ENCODE assay signal across 8 mouse cellular contexts in the genomic region with DNA sequence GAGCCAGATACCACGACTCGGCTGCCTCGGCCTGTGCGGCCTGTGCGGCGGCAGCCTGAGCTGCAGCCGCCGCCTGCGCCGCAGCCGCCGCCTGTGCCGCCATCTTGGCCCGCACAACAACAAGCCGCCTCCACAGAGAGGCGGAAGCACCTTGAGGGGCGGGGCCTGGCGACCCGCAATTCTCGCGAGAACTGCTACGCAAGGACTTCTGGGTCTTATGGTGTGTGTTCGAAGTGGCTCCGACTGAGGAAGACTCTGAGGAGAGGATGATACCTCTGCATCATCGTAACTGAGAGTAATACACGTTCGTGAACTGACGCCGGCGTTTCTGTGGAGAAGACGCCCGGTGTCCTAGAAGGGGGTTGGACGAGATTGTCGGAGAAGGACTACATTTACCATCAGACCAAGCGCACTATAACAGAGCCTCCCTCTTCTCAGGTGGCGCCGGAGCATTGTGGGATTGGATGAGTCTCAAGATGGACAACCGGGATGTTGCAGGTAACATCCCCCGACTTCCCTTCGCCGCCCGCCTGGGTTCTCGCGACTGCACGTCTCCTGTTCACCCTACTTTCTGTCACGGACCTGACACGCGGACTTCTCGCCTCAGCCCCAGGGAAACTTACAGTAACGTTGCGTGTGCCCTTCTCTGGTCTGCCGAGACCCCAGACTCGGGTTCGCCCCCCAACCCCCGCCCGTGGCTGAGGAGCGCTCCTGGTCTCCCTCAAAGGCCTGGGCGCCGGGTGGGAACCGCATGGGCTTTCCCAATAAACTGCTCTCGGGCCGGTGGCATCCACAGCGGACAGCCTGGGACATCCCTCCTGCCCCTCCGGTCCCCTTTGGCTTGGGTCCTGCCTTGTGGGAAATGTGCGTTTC. TPM values are rescaled to one million over a fixed set of nuclear protein-coding genes. Genes with fewer than 3 reads are reported as not detected.
DNase-seq lines count a peak whose midpoint lies in the region; ATAC-seq lines count a peak whose summit lies in the region.

A gene (minus strand): TSS at position 152 of the 873 bp plus-strand sequence.
A gene (plus strand): TSS at position 231 of the 873 bp plus-strand sequence.

- DNase-seq in ES-CJ7 (ENCODE audit: low read depth, low spot score), result peak; percentile 99
- peak; percentile 96 for DNase-seq in cerebellum, adult 11 months
- peak; percentile 98 for DNase-seq in forebrain, embryonic 14.5 days (ENCODE audit: low spot score)
- peak; percentile 96 to 98 for DNase-seq in heart, postnatal 14 days
- DNase-seq in layer of hippocampus, adult 11-12 months (ENCODE audit: low spot score), result peak; percentile 95
- peak; percentile 95 to 97 for DNase-seq in lung, adult 18-20 months
- peak; percentile 97 for DNase-seq in testis, postnatal 14 days (ENCODE audit: low spot score)

- peak within 1 kb of the TSS; percentile 88 for H3K4me2 ChIP-seq in forebrain, embryonic 14.5 days (ENCODE audit: low read length)
- peak within 1 kb of the TSS; percentile 93 for H3K4me2 ChIP-seq in neural tube, embryonic 15.5 days

- peaks cover 20% of the 10 kb centered on the region for H3K4me1 ChIP-seq in forebrain, embryonic 14.5 days (ENCODE audit: control insufficient read depth, insufficient read depth, low read length)
- H3K4me1 ChIP-seq in neural tube, embryonic 15.5 days, result peaks cover 41% of the 10 kb centered on the region

- peak within 1 kb of the TSS; percentile 98 for H3K9ac ChIP-seq in forebrain, embryonic 14.5 days (ENCODE audit: low read length)
- peak within 1 kb of the TSS; percentile 93 for H3K9ac ChIP-seq in neural tube, embryonic 15.5 days (replicated peaks)

- peak within 1 kb of the TSS; percentile 64 for H3K27ac ChIP-seq in forebrain, embryonic 14.5 days (ENCODE audit: low read depth, low read length)
- H3K27ac ChIP-seq in neural tube, embryonic 15.5 days (replicated peaks), result peak within 1 kb of the TSS; percentile 91

- peak within 1 kb of the TSS; percentile 100 for H3K4me3 ChIP-seq in forebrain, embryonic 14.5 days (ENCODE audit: low read depth, low read length)
- peak within 1 kb of the TSS; percentile 98 for H3K4me3 ChIP-seq in neural tube, embryonic 15.5 days (replicated peaks)

- under 1% methylated on average over 65 of the region's 65 CpGs for WGBS in forebrain, embryonic 14.5 days
- WGBS in neural tube, embryonic 15.5 days, result under 1% methylated on average over 65 of the region's 65 CpGs

- no peaks in the 10 kb centered on the region for H3K36me3 ChIP-seq in forebrain, embryonic 14.5 days (ENCODE audit: control insufficient read depth, insufficient read depth, low read length)
- no peaks in the 10 kb centered on the region for H3K36me3 ChIP-seq in neural tube, embryonic 15.5 days

- intact Hi-C loops in heart, postnatal 14 days (cut with DNase I), result no loop called here

- H3K9me3 ChIP-seq in forebrain, embryonic 14.5 days (replicated peaks; ENCODE audit: control insufficient read depth, low read length), result no peaks in the 10 kb centered on the region
- H3K9me3 ChIP-seq in neural tube, embryonic 15.5 days (replicated peaks), result no peaks in the 10 kb centered on the region

- peak; percentile 98 for ATAC-seq in forebrain, embryonic 14.5 days
- peak; percentile 98 for ATAC-seq in neural tube, embryonic 15.5 days (ENCODE audit: low FRiP score)

- H3K27me3 ChIP-seq in forebrain, embryonic 14.5 days (replicated peaks; ENCODE audit: control insufficient read depth, insufficient read depth, low read length), result no peaks in the 10 kb centered on the region
- H3K27me3 ChIP-seq in neural tube, embryonic 15.5 days (replicated peaks), result no peaks in the 10 kb centered on the region

RNA-seq across cellular contexts. Expression of the first gene that starts in this region (rescaled TPM):
- polyA plus RNA-seq in forebrain, embryonic 14.5 days (2014; fragmentation: Nextera tagmentation; extraction: Ambion mirVana), result 67.4 and 78.1 TPM in 2 replicates
- total RNA-seq in heart, postnatal 14 days (2021), result 10 to 100 TPM; 39.3 to 40.3 TPM
- polyA plus RNA-seq in neural tube, embryonic 15.5 days (2015; fragmentation: Nextera tagmentation; extraction: Ambion mirVana), result 63.3 and 65.6 TPM in 2 replicates

RNA-seq across cellular contexts. Expression of the second gene that starts in this region (rescaled TPM):
- 43.5 and 45.5 TPM in 2 replicates for polyA plus RNA-seq in forebrain, embryonic 14.5 days (2014; fragmentation: Nextera tagmentation; extraction: Ambion mirVana)
- total RNA-seq in heart, postnatal 14 days (2021), result 10 to 100 TPM; 19.1 to 19.4 TPM
- polyA plus RNA-seq in neural tube, embryonic 15.5 days (2015; fragmentation: Nextera tagmentation; extraction: Ambion mirVana), result 57.2 and 57.5 TPM in 2 replicates

Comparison
In these comparisons a context has a peak if more than half of its experiments do, and no peak if none do; other contexts are left out.
1. Peak in every context shown above with its lines: DNase-seq, ATAC-seq, H3K4me3 ChIP-seq and H3K27ac ChIP-seq.